Mouse (Mus musculus): Measurements from ENCODE around the gene Dph7. TPM values are rescaled to one million over a fixed set of nuclear protein-coding genes. Genes with fewer than 3 reads are reported as not detected.

Gene Dph7
- 6.4 and 7.0 TPM in 2 replicates for polyA plus RNA-seq (2015; fragmentation: Nextera tagmentation; extraction: Ambion mirVana)

- Histone ChIP-seq H3K4me2 (ENCODE audit: low read depth, low read length) (peak within 1 kb of the TSS; percentile 70), H3K27me3 (ENCODE audit: insufficient read depth, low read length) (no peaks in the 10 kb centered on the region), H3K9ac (replicated peaks) (peak within 1 kb of the TSS; percentile 71), H3K9me3 (ENCODE audit: low read length) (no peaks in the 10 kb centered on the region), H3K4me1 (ENCODE audit: insufficient read depth) (peaks cover 9% of the 10 kb centered on the region), H3K4me3 (ENCODE audit: low read depth, low read length) (peak within 1 kb of the TSS; percentile 67), H3K27ac (ENCODE audit: low read depth) (no peak within 1 kb of the TSS), H3K36me3 (replicated peaks; ENCODE audit: insufficient read depth, low read length) (peaks cover 23% of the 10 kb centered on the region)
- TF ChIP-seq EP300 (IDR thresholded peaks at IDR 0.05; ENCODE audit: low read depth), result no peak
- peak; percentile 98 for TF ChIP-seq CTCF (IDR thresholded peaks at IDR 0.05; ENCODE audit: low read depth)
- ATAC-seq (peak; percentile 92), DNase-seq (peak; percentile 90)
- WGBS (ENCODE audit: insufficient replicate concordance), result under 1% methylated on average over 28 of the region's 28 CpGs
Measured at GRCm38 (mm10) chr2:24962304-24963000, at the start of gene Dph7. Dph7 (plus strand) TSS chr2:24962400.

- ATAC-seq (no peak), DNase-seq (no peak)
- TF ChIP-seq EP300 (IDR thresholded peaks at IDR 0.05; ENCODE audit: low read depth), result no peak
- no peak for TF ChIP-seq CTCF (IDR thresholded peaks at IDR 0.05; ENCODE audit: low read depth)
Measured at GRCm38 (mm10) chr2:24912589-24912988, 49.6 kb upstream of the Dph7 start.

GRCm38 (mm10) chr2:24914762-24915161 is 47.4 kb upstream of the Dph7 start:
- Histone ChIP-seq H3K9me3 (ENCODE audit: low read length) (no peaks in the 10 kb centered on the region), H3K9ac (replicated peaks) (no peak overlapping the region), H3K4me1 (ENCODE audit: insufficient read depth) (peaks cover 15% of the 10 kb centered on the region), H3K27me3 (ENCODE audit: insufficient read depth, low read length) (no peaks in the 10 kb centered on the region), H3K4me2 (ENCODE audit: low read depth, low read length) (no peak overlapping the region), H3K36me3 (replicated peaks; ENCODE audit: insufficient read depth, low read length) (0 out of 2 replicates have a peak, but pooled peaks cover 4% of the 10 kb centered on the region), H3K27ac (ENCODE audit: low read depth) (no peak overlapping the region), H3K4me3 (ENCODE audit: low read depth, low read length) (no peak overlapping the region)
- 93% methylated on average over 3 of the region's 3 CpGs for WGBS (ENCODE audit: insufficient replicate concordance)
- no peak for TF ChIP-seq CTCF (IDR thresholded peaks at IDR 0.05; ENCODE audit: low read depth)
- no peak for TF ChIP-seq EP300 (IDR thresholded peaks at IDR 0.05; ENCODE audit: low read depth)
- ATAC-seq, result no peak
- DNase-seq, result no peak

More at GRCm38 (mm10) chr2:24912589-24912988, 49.6 kb upstream of the Dph7 start:
- Histone ChIP-seq H3K9me3 (ENCODE audit: low read length) (no peaks in the 10 kb centered on the region), H3K27ac (ENCODE audit: low read depth) (no peak overlapping the region), H3K4me1 (ENCODE audit: insufficient read depth) (peaks cover 5% of the 10 kb centered on the region; the same call in 1 of the 2 replicates), H3K36me3 (replicated peaks; ENCODE audit: insufficient read depth, low read length) (0 out of 2 replicates have a peak, but pooled peaks cover 4% of the 10 kb centered on the region), H3K27me3 (ENCODE audit: insufficient read depth, low read length) (no peaks in the 10 kb centered on the region), H3K9ac (replicated peaks) (no peak overlapping the region), H3K4me2 (ENCODE audit: low read depth, low read length) (no peak overlapping the region), H3K4me3 (ENCODE audit: low read depth, low read length) (no peak overlapping the region)

- Histone ChIP-seq H3K9me3 (ENCODE audit: low read length) (no peaks in the 10 kb centered on the region), H3K4me2 (ENCODE audit: low read depth, low read length) (peak within 1 kb of the TSS; percentile 95), H3K4me1 (ENCODE audit: insufficient read depth) (peaks cover 17% of the 10 kb centered on the region), H3K9ac (replicated peaks) (peak within 1 kb of the TSS; percentile 89), H3K27me3 (ENCODE audit: insufficient read depth, low read length) (no peaks in the 10 kb centered on the region), H3K36me3 (replicated peaks; ENCODE audit: insufficient read depth, low read length) (no peaks in the 10 kb centered on the region), H3K27ac (ENCODE audit: low read depth) (peak within 1 kb of the TSS; percentile 89), H3K4me3 (ENCODE audit: low read depth, low read length) (peak within 1 kb of the TSS; percentile 90)
- peak; percentile 29; the same call in 1 of the 2 replicates for TF ChIP-seq CTCF (IDR thresholded peaks at IDR 0.05; ENCODE audit: low read depth)
- no peak for TF ChIP-seq EP300 (IDR thresholded peaks at IDR 0.05; ENCODE audit: low read depth)
- ATAC-seq (peak; percentile 99), DNase-seq (peak; percentile 95)
- under 1% methylated on average over 72 of the region's 112 CpGs for WGBS (ENCODE audit: insufficient replicate concordance)
Measured at GRCm38 (mm10) chr2:24918930-24919838, 43.0 kb upstream of the Dph7 start, which contains the start of gene Ehmt1. Ehmt1 (minus strand) TSS chr2:24919614.

- no peaks in the 10 kb centered on the region for H3K9me3 ChIP-seq (ENCODE audit: low read length)
- no peaks in the 10 kb centered on the region for H3K27me3 ChIP-seq (ENCODE audit: insufficient read depth, low read length)
- H3K27ac ChIP-seq (ENCODE audit: low read depth), result peak overlapping the region; percentile 89
- H3K4me3 ChIP-seq (ENCODE audit: low read depth, low read length), result peak overlapping the region; percentile 90
- peaks cover 17% of the 10 kb centered on the region for H3K4me1 ChIP-seq (ENCODE audit: insufficient read depth)
- H3K9ac ChIP-seq (replicated peaks), result peak overlapping the region; percentile 89
- TF ChIP-seq EP300 (IDR thresholded peaks at IDR 0.05; ENCODE audit: low read depth) (no peak), CTCF (IDR thresholded peaks at IDR 0.05; ENCODE audit: low read depth) (0 out of 2 replicates have a peak, but pooled peaks have one; percentile 0)
- peak overlapping the region; percentile 95 for H3K4me2 ChIP-seq (ENCODE audit: low read depth, low read length)
- H3K36me3 ChIP-seq (replicated peaks; ENCODE audit: insufficient read depth, low read length), result no peaks in the 10 kb centered on the region
- DNase-seq, result no peak
- 7% methylated on average over 8 of the region's 8 CpGs for WGBS (ENCODE audit: insufficient replicate concordance)
- peak; percentile 57 for ATAC-seq
Measured at GRCm38 (mm10) chr2:24919839-24920175, 42.4 kb upstream of the Dph7 start.

GRCm38 (mm10) chr2:24923561-24923960 is 38.6 kb upstream of the Dph7 start:
- Histone ChIP-seq H3K4me1 (ENCODE audit: insufficient read depth) (peaks cover 11% of the 10 kb centered on the region), H3K36me3 (replicated peaks; ENCODE audit: insufficient read depth, low read length) (peaks cover 3% of the 10 kb centered on the region; the same call in 1 of the 2 replicates), H3K9me3 (ENCODE audit: low read length) (no peaks in the 10 kb centered on the region), H3K9ac (replicated peaks) (no peak overlapping the region), H3K27ac (ENCODE audit: low read depth) (no peak overlapping the region), H3K4me2 (ENCODE audit: low read depth, low read length) (no peak overlapping the region), H3K27me3 (ENCODE audit: insufficient read depth, low read length) (no peaks in the 10 kb centered on the region), H3K4me3 (ENCODE audit: low read depth, low read length) (no peak overlapping the region)
- TF ChIP-seq EP300 (IDR thresholded peaks at IDR 0.05; ENCODE audit: low read depth) (no peak), CTCF (IDR thresholded peaks at IDR 0.05; ENCODE audit: low read depth) (peak; percentile 67)
- no peak for DNase-seq
- WGBS (ENCODE audit: insufficient replicate concordance), result 54% methylated on average over 2 of the region's 2 CpGs
- no peak for ATAC-seq

All from liver, postnatal 0 days (tissue).